Mouse (Mus musculus): ENCODE data around the gene Far2. TPM values are rescaled to one million over a fixed set of nuclear protein-coding genes. Genes with fewer than 3 reads are reported as not detected.

Gene Far2
- total RNA-seq (2023), result 4.7 and 6.0 TPM in 2 replicates

GRCm38 (mm10) chr6:148046881-148047649 lies at the start of gene Far2:
Gene Far2, plus strand, starts transcription at chr6:148047259.

GRCm38 (mm10) chr6:148211897-148212680 lies 165.0 kb downstream of the Far2 start, which contains the start of gene Ergic2:
Gene Ergic2, minus strand, starts transcription at chr6:148212374.

Other genes starting within 250 kb of the Far2 start
- gene Ergic2, start 165.1 kb downstream of the Far2 start, total RNA-seq (2023), result 74.4 and 97.1 TPM in 2 replicates

Measured in neutrophil, adult 65 days (primary cell).